Comparison of ENCODE assay signal across 11 mouse cellular contexts in the genomic region with DNA sequence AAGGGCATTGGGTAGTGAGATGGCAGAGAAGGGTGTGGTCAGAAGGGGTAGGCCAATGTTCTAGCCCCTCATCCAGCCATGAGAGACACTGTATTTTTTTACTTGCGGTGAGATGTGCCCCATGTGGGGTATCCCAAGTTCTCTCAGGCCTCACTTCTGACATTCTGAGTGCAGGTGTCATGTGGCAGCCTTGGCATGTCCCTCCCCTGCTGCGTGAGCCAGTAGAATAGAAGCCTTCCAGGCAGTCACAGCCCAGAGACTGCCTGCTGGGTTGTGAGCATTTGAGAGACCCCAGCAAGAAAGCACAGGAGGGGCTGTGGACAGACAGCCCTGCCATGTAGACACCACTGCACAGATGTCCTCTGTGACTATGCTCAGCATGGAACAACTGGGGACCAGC. TPM values are rescaled to one million over a fixed set of nuclear protein-coding genes. Genes with fewer than 3 reads are reported as not detected.
DNase-seq lines count a peak whose midpoint lies in the region; ATAC-seq and TF ChIP-seq lines count a peak whose summit lies in the region.
"Not testable (repeated sequence)": the region's sequence is repeated elsewhere in the genome, so short reads cannot be mapped to it uniquely, and the experiment has no call there.
"Had no signal": no experiment of that assay in that cellular context is flagged by ENCODE, and none has a peak within 500 bp of the region (broad histone marks: within the 10 kb centered on the region; RNA-seq: fewer than 3 reads in every experiment).

No protein-coding gene starts in this region.

- H3K27ac ChIP-seq in forebrain, embryonic 10.5 days; heart, embryonic 15.5 days; stomach, postnatal 0 days (replicated peaks): not testable (repeated sequence)

- not testable (repeated sequence) for H3K9ac ChIP-seq in heart, embryonic 15.5 days; stomach, postnatal 0 days (ENCODE audit: low read length)

- H3K9me3 ChIP-seq in G1E (replicated peaks); forebrain, embryonic 10.5 days; heart, embryonic 15.5 days (replicated peaks); stomach, postnatal 0 days (ENCODE audit: control insufficient read depth, low read length): not testable (repeated sequence)

- H3K27me3 ChIP-seq in G1E (ENCODE audit: insufficient read depth, low read length); forebrain, embryonic 10.5 days (ENCODE audit: poor library complexity, severe bottlenecking); heart, embryonic 15.5 days; stomach, postnatal 0 days (ENCODE audit: control insufficient read depth, insufficient read depth, low read length): not testable (repeated sequence)

- not testable (repeated sequence) for TF ChIP-seq EP300 in stomach, postnatal 0 days (optimal IDR thresholded peaks at IDR 0.05)

- 81% methylated on average over 2 of the region's 2 CpGs for WGBS in forebrain, embryonic 10.5 days
- 59% methylated on average over 2 of the region's 2 CpGs for WGBS in heart, embryonic 15.5 days
- WGBS in stomach, postnatal 0 days, result 87% methylated on average over 2 of the region's 2 CpGs

- not testable (repeated sequence) for H3K4me1 ChIP-seq in G1E (ENCODE audit: insufficient read depth, low read depth, low read length); forebrain, embryonic 10.5 days; heart, embryonic 15.5 days (replicated peaks); stomach, postnatal 0 days (replicated peaks; ENCODE audit: control insufficient read depth, insufficient read depth)

- peak; percentile 67; the same call in 1 of the 2 replicates for ATAC-seq in G1E (ENCODE audit: extremely low read depth, insufficient number of reproducible peaks, low FRiP score, poor library complexity, severe bottlenecking)
- 0 out of 2 replicates have a peak, but pooled peaks have one; percentile 14 for ATAC-seq in heart, embryonic 15.5 days (replicated peaks; ENCODE audit: insufficient number of reproducible peaks, insufficient read depth, low FRiP score, low read depth)
- ATAC-seq in megakaryocyte-erythroid progenitor cell, adult 5-6 weeks (replicated peaks; ENCODE audit: low FRiP score, low TSS enrichment, poor library complexity, severe bottlenecking), result peak; percentile 50
- ATAC-seq in stomach, postnatal 0 days (ENCODE audit: low FRiP score, low TSS enrichment), result not testable (repeated sequence)

- not testable (repeated sequence) for H3K36me3 ChIP-seq in G1E (replicated peaks); forebrain, embryonic 10.5 days (replicated peaks); heart, embryonic 15.5 days; stomach, postnatal 0 days (ENCODE audit: control insufficient read depth, insufficient read depth, low read length)

- H3K4me3 ChIP-seq in G1E (ENCODE audit: low read depth, low read length); forebrain, embryonic 10.5 days; heart, embryonic 15.5 days; stomach, postnatal 0 days (ENCODE audit: low read depth, low read length): not testable (repeated sequence)

- DNase-seq in A20 (ENCODE audit: low read depth, low spot score), result peak; percentile 54
- DNase-seq in G1E (ENCODE audit: low spot score), result not testable (repeated sequence)
- peak; percentile 0 for DNase-seq in forebrain, embryonic 10.5 days (ENCODE audit: extremely low spot score, low spot score)
- DNase-seq in heart, adult 11 months, result peak; percentile 90
- DNase-seq in stomach, postnatal 0 days (ENCODE audit: low spot score), result peak; percentile 7
- peak; percentile 27 for DNase-seq in thymus, postnatal 14 days

- TF ChIP-seq CTCF in G1E (IDR thresholded peaks at IDR 0.05; ENCODE audit: low read depth, low read length); stomach, postnatal 0 days (IDR thresholded peaks at IDR 0.05; ENCODE audit: low read depth): not testable (repeated sequence)

- H3K4me2 ChIP-seq in heart, embryonic 15.5 days; stomach, postnatal 0 days (replicated peaks; ENCODE audit: low read depth): not testable (repeated sequence)

RNA-seq across cellular contexts. Expression of gene Sytl3, which starts 49.3 kb away (rescaled TPM):
- total RNA-seq in G1E (2014; fragmentation: Nextera tagmentation) (not detected in 2 replicates), G1E (2017) (0.58 and 1.3 TPM in 2 replicates)
- not detected in 2 replicates for polyA plus RNA-seq in G1E (2012)
- polyA plus RNA-seq in forebrain, embryonic 10.5 days (2016; fragmentation: Nextera tagmentation; extraction: Ambion mirVana), result 0.24 TPM in 1 of 2 replicates, not detected in the other
- polyA plus RNA-seq in heart, embryonic 15.5 days (2015; fragmentation: Nextera tagmentation; extraction: Ambion mirVana), result 0.30 and 3.1 TPM in 2 replicates
- 1.7 TPM in 1 of 2 replicates, not detected in the other for total RNA-seq in megakaryocyte-erythroid progenitor cell, adult 5-6 weeks (2014; fragmentation: Nextera tagmentation)
- 4.2 TPM in 1 of 2 replicates, not detected in the other for total RNA-seq in megakaryocyte-erythroid progenitor cell, adult 5-6 weeks (2017)
- 0.99 and 1.1 TPM in 2 replicates for polyA plus RNA-seq in stomach, postnatal 0 days (2015; fragmentation: Nextera tagmentation; extraction: Ambion mirVana)
- total RNA-seq: MEL had no signal
- polyA plus RNA-seq: adrenal gland, adult 2 months; Patski had no signal

RNA-seq across cellular contexts. Expression of gene Dynlt1f, which starts 52.5 kb away (rescaled TPM):
- 44.3 and 45.3 TPM in 2 replicates for total RNA-seq in G1E (2014; fragmentation: Nextera tagmentation)
- total RNA-seq in G1E (2017), result 98.6 and 124 TPM in 2 replicates
- polyA plus RNA-seq in G1E (2012), result 4.2 and 5.7 TPM in 2 replicates
- 291 and 301 TPM in 2 replicates for polyA plus RNA-seq in forebrain, embryonic 10.5 days (2016; fragmentation: Nextera tagmentation; extraction: Ambion mirVana)
- 171 and 185 TPM in 2 replicates for polyA plus RNA-seq in heart, embryonic 15.5 days (2015; fragmentation: Nextera tagmentation; extraction: Ambion mirVana)
- total RNA-seq in megakaryocyte-erythroid progenitor cell, adult 5-6 weeks (2014; fragmentation: Nextera tagmentation), result 109 and 153 TPM in 2 replicates
- total RNA-seq in megakaryocyte-erythroid progenitor cell, adult 5-6 weeks (2017), result 95.6 and 153 TPM in 2 replicates
- polyA plus RNA-seq in stomach, postnatal 0 days (2015; fragmentation: Nextera tagmentation; extraction: Ambion mirVana), result 186 and 187 TPM in 2 replicates

Comparison
In these comparisons a context has a peak if more than half of its experiments do, and no peak if none do; other contexts are left out.
1. RNA of gene Dynlt1f, which starts 52.5 kb away (polyA plus RNA-seq): 291 to 301 TPM in forebrain, embryonic 10.5 days, 186 to 187 TPM in stomach, postnatal 0 days and 171 to 185 TPM in heart, embryonic 15.5 days; 4.2 to 5.7 TPM in G1E; every median in the first group is over 10 times any median in the second.